Mouse (Mus musculus) neural tube, embryonic 12.5 days (tissue): Measurements from ENCODE around the gene Prdx6. TPM values are rescaled to one million over a fixed set of nuclear protein-coding genes. Genes with fewer than 3 reads are reported as not detected.

ENCODE experiments used
- ATAC-seq: fragments of 200-750 bp; cut with Nextera tagmentation; 2 replicates; pipeline ENCODE4 v1.8.0; 2017; ENCODE audit warnings: low read depth, mild to moderate bottlenecking, moderate TSS enrichment, moderate library complexity; ENCODE audit not compliant: low FRiP score
- H3K27ac ChIP-seq: fragments of 300-500 bp; sonication (generic); 2 replicates; pipeline ENCODE4 v1.5.1; 2016
- H3K27me3 ChIP-seq: fragments of 300-500 bp; sonication (generic); replicated peaks from 2 replicates; pipeline ENCODE4 v1.6.1; 2016; ENCODE audit warnings: mild to moderate bottlenecking
- H3K36me3 ChIP-seq: fragments of 300-500 bp; sonication (generic); 2 replicates; pipeline ENCODE4 v1.6.1; 2016; ENCODE audit warnings: mild to moderate bottlenecking
- H3K4me1 ChIP-seq: fragments of 300-500 bp; sonication (generic); 2 replicates; pipeline ENCODE4 v1.6.1; 2016
- H3K4me2 ChIP-seq: fragments of 300-500 bp; sonication (generic); replicated peaks from 2 replicates; pipeline ENCODE4 v1.6.1; 2016; ENCODE audit warnings: mild to moderate bottlenecking
- H3K4me3 ChIP-seq: fragments of 300-500 bp; sonication (generic); 2 replicates; pipeline ENCODE4 v1.5.1; 2016
- H3K9ac ChIP-seq: fragments of 300-500 bp; sonication (generic); 2 replicates; pipeline ENCODE4 v1.6.1; 2016; ENCODE audit warnings: mild to moderate bottlenecking
- H3K9me3 ChIP-seq: fragments of 300-500 bp; sonication (generic); 2 replicates; pipeline ENCODE4 v1.6.1; 2016; ENCODE audit warnings: mild to moderate bottlenecking
- WGBS: fragments of 180-500 bp; shearing (Covaris S2); methylation state at CpG from one replicate; pipeline ENCODE4 v1.1.7; 2016; 5-methylcytosine and 5-hydroxymethylcytosine counted together
- polyA plus RNA-seq: library from polyadenylated mRNA; unstranded; fragments of >200 nt; fragmentation: Nextera tagmentation; extraction: Ambion mirVana; gene quantifications from 2 replicates; pipeline ENCODE4 v1.2.1, GENCODE M21; 2016

Prdx6 gene
- polyA plus RNA-seq, 1 experiment from 2014 or later = 301 TPM

DNA sequence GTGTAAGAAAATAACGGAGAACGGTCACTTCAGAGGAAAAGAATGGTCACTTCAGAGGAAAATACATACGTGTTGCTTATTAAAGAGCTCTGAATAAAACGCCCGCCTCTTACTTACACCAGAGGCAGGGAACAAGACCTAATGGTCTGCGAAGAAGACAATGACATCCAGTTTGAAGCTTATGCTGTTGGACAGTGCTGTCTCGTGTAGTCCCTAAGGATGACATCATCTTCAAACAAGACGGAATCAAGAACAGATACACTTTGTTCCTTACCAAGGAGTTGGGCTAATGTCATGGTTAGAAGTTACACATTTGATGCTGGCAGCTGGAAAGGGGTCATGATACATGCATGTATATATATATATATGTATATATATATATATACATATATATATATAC lies 12.6 kb upstream of the Prdx6 start:
- Histone ChIP-seq H3K27ac (no peak overlapping the region), H3K27me3 (no peaks in the 10 kb centered on the region), H3K4me3 (no peak overlapping the region), H3K4me2 (no peak overlapping the region), H3K4me1 (no peaks in the 10 kb centered on the region), H3K36me3 (no peaks in the 10 kb centered on the region), H3K9ac (no peak overlapping the region), H3K9me3 (no peaks in the 10 kb centered on the region)
- ATAC-seq = no peak
- WGBS = 91% methylated on average over 8 of the region's 8 CpGs

DNA sequence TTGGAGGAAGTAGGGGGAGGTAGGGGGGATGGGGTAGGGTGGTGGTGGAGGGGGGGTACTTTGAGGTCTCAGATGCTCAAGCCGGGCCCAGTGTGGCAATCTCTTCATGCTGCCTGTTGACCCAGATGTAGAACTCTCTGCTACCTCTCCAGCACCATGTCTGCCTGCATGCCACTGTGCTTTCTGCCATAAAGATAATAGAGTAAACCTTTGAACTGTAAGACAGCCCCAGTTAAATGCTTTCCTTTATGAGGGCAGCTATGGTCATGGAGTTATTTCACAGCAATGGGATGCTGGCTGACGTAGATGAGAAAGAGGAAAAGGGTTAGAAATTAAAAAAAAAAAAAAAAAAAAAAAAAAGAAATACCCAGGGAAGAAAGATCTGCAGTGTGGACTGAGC lies 11.5 kb upstream of the Prdx6 start:
- Histone ChIP-seq H3K27ac (no peak overlapping the region), H3K4me2 (no peak overlapping the region), H3K4me3 (no peak overlapping the region), H3K9me3 (no peaks in the 10 kb centered on the region), H3K4me1 (no peaks in the 10 kb centered on the region), H3K9ac (no peak overlapping the region), H3K36me3 (no peaks in the 10 kb centered on the region), H3K27me3 (no peaks in the 10 kb centered on the region)
- 88% methylated on average over 2 of the region's 2 CpGs for WGBS
- no peak for ATAC-seq

DNA sequence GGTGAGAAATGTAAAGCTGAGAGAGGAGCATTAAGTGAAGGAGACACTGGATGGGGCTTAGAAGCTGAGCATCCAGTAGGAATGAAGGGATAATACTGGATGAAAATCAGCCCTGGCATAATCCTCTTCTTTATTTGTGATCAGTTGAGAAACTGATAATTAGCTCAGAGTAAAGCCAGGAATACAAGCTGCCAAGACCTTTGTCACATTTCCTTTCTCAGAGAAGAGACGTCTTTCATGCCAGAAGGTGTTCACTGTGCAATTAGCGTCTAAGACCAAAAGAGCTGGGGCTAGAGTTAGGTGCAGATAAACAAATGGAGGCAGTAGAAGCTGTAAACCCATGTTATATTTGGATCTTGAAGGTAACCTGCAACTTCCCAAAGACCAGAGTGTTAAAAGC lies 9.7 kb upstream of the Prdx6 start:
- H3K36me3 ChIP-seq = no peaks in the 10 kb centered on the region
- H3K27ac ChIP-seq = no peak overlapping the region
- H3K27me3 ChIP-seq = no peaks in the 10 kb centered on the region
- no peak overlapping the region for H3K4me2 ChIP-seq
- H3K9me3 ChIP-seq = no peaks in the 10 kb centered on the region
- H3K4me3 ChIP-seq = no peak overlapping the region
- 72% methylated on average over 2 of the region's 2 CpGs for WGBS
- H3K9ac ChIP-seq = no peak overlapping the region
- no peak for ATAC-seq
- H3K4me1 ChIP-seq = no peaks in the 10 kb centered on the region

DNA sequence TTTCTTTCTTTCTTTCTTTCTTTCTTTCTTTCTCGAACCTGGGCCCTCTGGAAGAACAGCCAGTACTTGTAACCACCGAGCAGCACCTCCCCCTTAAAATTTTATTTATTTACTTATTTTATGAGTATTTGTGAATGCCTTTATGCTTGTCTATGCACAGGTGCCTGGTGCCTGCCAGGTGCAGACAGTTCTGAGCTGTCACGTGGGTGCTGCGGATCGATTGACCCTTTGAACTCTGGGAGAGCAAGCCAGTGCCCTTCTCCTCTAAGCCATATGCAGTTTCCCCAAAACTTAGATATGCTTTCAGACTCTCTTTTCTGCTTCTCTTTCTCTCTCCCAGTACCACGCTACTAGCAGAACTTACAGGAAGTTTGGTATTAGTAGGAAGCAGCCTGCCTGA lies 8.1 kb upstream of the Prdx6 start:
- Histone ChIP-seq H3K4me2 (no peak overlapping the region), H3K9ac (no peak overlapping the region), H3K9me3 (no peaks in the 10 kb centered on the region), H3K36me3 (no peaks in the 10 kb centered on the region), H3K4me1 (no peaks in the 10 kb centered on the region), H3K27ac (no peak overlapping the region), H3K27me3 (no peaks in the 10 kb centered on the region), H3K4me3 (no peak overlapping the region)
- no peak for ATAC-seq
- 88% methylated on average over 6 of the region's 6 CpGs for WGBS

DNA sequence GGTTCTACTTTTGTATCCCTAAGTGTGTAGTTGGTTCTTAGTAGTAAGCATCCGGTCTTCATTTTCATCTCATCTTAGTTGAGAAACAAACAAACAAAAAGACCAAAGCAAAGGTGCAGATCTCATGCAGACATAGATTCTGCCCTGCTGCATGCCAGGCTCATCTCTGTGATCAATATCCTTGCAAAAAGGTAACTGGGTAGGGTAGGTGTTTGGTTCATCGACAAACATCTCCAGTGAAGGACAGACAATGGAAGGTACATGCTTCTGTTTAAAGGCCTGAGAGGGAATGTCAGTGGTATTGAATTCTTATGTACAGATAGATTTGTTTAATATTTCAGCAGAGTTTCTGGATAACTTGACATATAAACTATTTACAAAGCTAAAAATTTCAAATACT lies 7.3 kb upstream of the Prdx6 start:
- no peaks in the 10 kb centered on the region for H3K4me1 ChIP-seq
- no peaks in the 10 kb centered on the region for H3K36me3 ChIP-seq
- H3K4me3 ChIP-seq = no peak overlapping the region
- 92% methylated on average over 2 of the region's 2 CpGs for WGBS
- no peak overlapping the region for H3K9ac ChIP-seq
- no peak overlapping the region for H3K4me2 ChIP-seq
- H3K27me3 ChIP-seq = no peaks in the 10 kb centered on the region
- no peak for ATAC-seq
- H3K9me3 ChIP-seq = no peaks in the 10 kb centered on the region
- H3K27ac ChIP-seq = no peak overlapping the region

DNA sequence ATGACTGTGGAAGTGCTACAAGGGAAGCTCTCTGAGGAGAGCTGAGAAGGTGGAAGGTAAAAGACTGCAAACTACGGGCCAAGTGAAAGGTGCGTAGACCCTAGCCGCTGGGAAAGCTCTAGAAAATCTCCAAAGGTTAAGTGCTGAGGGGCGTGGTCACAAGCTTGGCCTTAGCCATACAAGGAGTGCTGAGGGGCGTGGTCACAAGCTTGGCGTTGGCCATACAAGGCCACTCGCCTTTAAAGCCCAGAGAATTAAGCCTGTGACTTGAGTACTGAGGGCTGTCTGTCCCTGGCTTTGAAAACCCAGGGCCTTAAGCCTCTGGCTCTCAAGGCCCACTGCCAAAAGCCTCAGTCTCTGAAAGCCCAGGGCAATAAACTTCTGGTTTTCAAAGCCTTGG lies 5.9 kb upstream of the Prdx6 start:
- Histone ChIP-seq H3K36me3 (no peaks in the 10 kb centered on the region), H3K4me3 (no peak overlapping the region), H3K9ac (no peak overlapping the region), H3K4me2 (no peak overlapping the region), H3K27ac (no peak overlapping the region), H3K9me3 (no peaks in the 10 kb centered on the region), H3K27me3 (no peaks in the 10 kb centered on the region), H3K4me1 (no peaks in the 10 kb centered on the region)
- ATAC-seq = no peak
- WGBS = 79% methylated on average over 7 of the region's 7 CpGs

DNA sequence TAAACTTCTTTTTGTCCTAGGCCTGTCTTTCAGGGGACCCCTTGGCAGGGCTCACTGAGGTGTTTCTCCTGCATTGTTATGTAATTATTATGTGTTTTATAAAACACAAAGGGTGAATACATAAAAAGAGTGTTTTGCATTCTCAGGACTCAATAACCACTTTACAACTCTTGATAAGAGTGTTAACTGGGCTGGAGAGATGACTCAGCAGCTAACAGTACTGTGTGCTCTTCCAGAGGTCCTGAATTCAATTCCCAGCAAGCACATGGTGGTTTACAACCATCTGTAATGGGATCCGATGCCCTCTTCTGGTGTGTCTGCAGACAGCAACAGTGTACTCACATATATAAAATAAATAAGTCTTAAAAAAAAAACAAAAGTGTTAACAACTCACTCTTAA lies 3.3 kb upstream of the Prdx6 start:
- no peak overlapping the region for H3K27ac ChIP-seq
- no peak overlapping the region for H3K4me3 ChIP-seq
- no peaks in the 10 kb centered on the region for H3K36me3 ChIP-seq
- no peak for ATAC-seq
- no peaks in the 10 kb centered on the region for H3K27me3 ChIP-seq
- no peaks in the 10 kb centered on the region for H3K9me3 ChIP-seq
- 82% methylated on average over 1 of the region's 1 CpGs for WGBS
- H3K9ac ChIP-seq = no peak overlapping the region
- no peak overlapping the region for H3K4me2 ChIP-seq
- peaks cover 10% of the 10 kb centered on the region for H3K4me1 ChIP-seq

DNA sequence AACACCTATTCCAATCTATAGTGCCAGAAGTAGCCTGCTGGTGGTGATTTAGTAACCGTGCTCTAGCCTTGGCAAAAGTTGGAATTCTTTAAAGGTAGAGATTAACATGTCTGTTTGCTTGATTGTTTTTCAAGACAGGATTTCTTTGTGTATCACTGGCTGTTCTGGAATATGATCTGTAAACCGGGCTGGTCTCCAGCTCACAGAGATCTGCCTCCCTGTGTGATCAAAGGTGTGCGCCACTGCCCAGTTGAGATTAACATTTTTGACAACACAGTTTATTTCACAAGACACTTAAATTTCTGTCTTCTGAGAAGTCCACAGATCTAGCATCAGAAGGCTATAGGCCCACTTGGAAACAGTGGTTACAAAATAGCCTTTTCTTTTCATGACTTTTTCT lies 1.9 kb upstream of the Prdx6 start:
- Histone ChIP-seq H3K36me3 (no peaks in the 10 kb centered on the region), H3K9ac (no peak overlapping the region), H3K9me3 (no peaks in the 10 kb centered on the region), H3K4me2 (no peak overlapping the region), H3K27me3 (no peaks in the 10 kb centered on the region), H3K27ac (no peak overlapping the region), H3K4me3 (no peak overlapping the region), H3K4me1 (peaks cover 24% of the 10 kb centered on the region)
- 86% methylated on average over 3 of the region's 3 CpGs for WGBS
- no peak for ATAC-seq

DNA sequence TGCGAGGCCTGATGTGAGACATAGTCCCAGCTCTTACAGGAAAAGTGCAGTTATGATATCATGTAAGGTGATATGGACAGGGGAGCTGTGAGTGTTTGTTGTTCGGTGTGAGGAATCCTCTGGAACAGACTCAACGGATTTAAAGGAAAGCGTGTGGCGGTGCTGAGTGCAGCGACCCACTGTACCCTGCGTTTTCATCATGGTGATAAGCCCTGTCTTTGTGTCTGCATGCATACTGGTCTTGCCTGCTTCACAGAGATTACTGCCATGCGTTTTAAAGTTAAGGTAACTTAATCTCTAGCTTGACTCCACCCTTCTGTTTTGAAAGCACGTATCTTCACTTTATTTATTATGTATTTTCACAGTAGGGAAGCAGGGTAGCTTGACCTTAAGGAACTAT lies 1.3 kb upstream of the Prdx6 start:
- H3K9me3 ChIP-seq = no peaks in the 10 kb centered on the region
- H3K9ac ChIP-seq = no peak overlapping the region
- peaks cover 24% of the 10 kb centered on the region for H3K4me1 ChIP-seq
- WGBS = 81% methylated on average over 9 of the region's 9 CpGs
- no peaks in the 10 kb centered on the region for H3K27me3 ChIP-seq
- H3K4me3 ChIP-seq = no peak overlapping the region
- H3K4me2 ChIP-seq = no peak overlapping the region
- ATAC-seq = no peak
- no peak overlapping the region for H3K27ac ChIP-seq
- no peaks in the 10 kb centered on the region for H3K36me3 ChIP-seq

DNA sequence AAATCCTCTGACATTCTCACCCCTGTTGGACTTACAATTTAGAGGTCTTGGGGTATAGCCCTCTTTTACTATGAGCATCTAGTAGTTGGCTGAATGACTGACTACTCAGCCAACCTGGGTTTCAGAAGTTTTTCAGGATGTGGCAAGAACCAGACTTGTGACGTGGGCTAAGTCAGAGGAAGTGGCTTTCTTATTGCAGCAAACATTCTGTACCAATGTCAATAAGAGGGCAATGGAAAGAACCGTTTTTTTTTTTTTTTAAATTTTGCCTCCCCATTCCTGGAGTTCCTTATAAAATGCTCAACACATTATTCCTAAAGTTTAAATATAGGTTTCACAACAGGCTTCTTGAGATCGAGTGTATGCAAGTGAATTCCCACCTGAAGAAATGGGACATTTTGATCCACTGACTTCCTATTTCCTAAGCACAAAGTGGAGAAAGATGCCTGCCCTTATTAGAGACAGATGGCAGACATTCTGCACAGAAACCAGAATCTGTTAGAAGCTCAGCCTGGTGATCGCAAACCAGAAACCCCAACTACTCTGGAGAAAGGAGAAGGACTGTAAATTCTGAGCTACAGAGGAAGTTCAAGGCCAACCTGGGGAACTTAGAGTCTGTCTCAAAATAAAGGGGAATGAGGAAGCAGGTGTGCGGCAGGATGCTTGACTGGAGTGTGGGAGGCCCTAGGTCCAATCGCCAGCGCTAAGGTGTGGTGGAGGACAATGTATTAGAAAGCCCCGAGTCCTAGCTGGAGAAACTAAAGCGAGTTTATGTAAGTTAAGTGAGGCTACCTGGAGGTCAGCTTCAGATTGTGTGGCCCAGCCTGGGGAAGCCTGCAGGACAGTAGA lies 622 bp upstream of the Prdx6 start:
- H3K9me3 ChIP-seq = no peaks in the 10 kb centered on the region
- H3K4me2 ChIP-seq = peak overlapping the region; percentile 76
- H3K27me3 ChIP-seq = no peaks in the 10 kb centered on the region
- ATAC-seq = no peak
- no peak overlapping the region for H3K9ac ChIP-seq
- peaks cover 2% of the 10 kb centered on the region; the same call in 1 of the 2 replicates for H3K36me3 ChIP-seq
- peak overlapping the region; percentile 82 for H3K4me3 ChIP-seq
- 76% methylated on average over 9 of the region's 9 CpGs for WGBS
- no peak overlapping the region for H3K27ac ChIP-seq
- peaks cover 24% of the 10 kb centered on the region for H3K4me1 ChIP-seq

DNA sequence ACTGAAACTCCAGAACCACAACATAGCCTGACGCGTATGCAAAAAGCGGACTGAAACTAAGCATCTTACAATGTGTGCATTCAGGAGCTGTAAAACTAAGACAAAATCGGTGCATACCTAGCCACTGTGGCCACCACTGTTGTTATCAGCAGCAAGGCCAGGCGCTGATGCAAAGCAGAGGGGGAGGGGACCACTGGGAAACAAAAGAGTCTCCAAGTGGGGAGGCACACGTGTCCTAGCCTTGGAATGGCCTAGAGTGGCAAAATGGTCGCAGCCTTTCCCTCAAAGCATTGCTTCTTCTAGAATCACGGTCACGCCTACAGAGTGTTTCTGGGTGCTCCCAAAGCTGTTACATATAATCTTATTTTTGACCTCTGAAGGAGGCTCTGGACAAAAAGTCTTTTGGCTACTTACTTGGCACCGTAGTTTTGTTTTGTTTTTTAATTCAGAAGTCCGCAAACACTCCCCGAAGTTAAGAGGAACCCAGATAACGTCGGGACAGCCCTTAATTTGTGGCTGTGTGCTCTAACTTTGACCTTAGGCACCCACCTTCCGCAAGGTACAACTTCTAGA lies 902 bp downstream of the Prdx6 start:
- H3K27ac ChIP-seq = no peak overlapping the region

DNA sequence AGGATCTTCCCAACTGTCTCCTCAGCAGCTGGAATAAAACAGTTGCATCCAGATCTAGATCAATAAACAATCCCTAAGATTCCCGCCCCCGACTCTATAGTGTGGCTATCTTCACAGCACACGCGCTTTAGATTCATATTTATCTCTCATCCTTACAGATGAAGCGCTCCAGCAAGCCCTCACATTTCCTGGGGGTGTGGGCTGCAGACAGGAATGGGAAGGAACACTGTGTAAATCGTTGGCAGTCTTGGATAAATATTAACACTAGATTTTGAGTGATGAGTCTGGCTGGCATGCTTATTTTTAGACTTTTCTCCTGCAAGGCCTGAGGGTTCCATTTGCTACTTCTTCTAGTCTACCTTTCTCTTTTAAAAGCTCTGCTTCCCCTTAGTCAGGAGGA lies 1.6 kb downstream of the Prdx6 start:
- no peaks in the 10 kb centered on the region for H3K27me3 ChIP-seq
- H3K9me3 ChIP-seq = no peaks in the 10 kb centered on the region
- peaks cover 24% of the 10 kb centered on the region for H3K4me1 ChIP-seq
- H3K4me3 ChIP-seq = peak overlapping the region; percentile 82
- H3K9ac ChIP-seq = peak overlapping the region; percentile 90
- ATAC-seq = no peak
- H3K4me2 ChIP-seq = peak overlapping the region; percentile 76
- H3K36me3 ChIP-seq = peaks cover 10% of the 10 kb centered on the region; the same call in 1 of the 2 replicates
- H3K27ac ChIP-seq = no peak overlapping the region
- WGBS = 58% methylated on average over 6 of the region's 6 CpGs

More for the DNA sequence above, 902 bp downstream of the Prdx6 start:
- Histone ChIP-seq H3K4me1 (peaks cover 24% of the 10 kb centered on the region), H3K9me3 (no peaks in the 10 kb centered on the region), H3K9ac (peak overlapping the region; percentile 90), H3K36me3 (peaks cover 10% of the 10 kb centered on the region; the same call in 1 of the 2 replicates), H3K4me2 (peak overlapping the region; percentile 76), H3K4me3 (peak overlapping the region; percentile 82), H3K27me3 (no peaks in the 10 kb centered on the region)
- ATAC-seq = peak; percentile 82
- 3% methylated on average over 15 of the region's 15 CpGs for WGBS

DNA sequence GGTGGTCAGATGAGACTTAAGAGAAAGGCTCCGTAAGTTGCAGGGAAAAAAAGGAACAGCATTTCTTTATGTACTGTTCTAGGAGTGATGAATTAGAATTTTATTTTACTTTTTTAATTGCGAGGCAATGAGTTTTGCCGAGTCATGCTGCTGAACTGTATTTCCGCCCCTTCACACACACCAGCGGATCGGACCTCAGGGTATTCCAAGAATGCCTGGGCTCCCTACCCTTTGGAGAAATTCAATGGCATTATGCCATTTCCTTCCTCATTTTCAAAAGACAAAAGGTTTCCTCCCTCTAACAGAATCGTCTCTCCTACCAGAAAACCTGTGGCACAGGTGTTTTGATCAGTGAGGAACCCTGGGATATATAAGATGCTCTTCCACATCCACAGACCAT lies 2.3 kb downstream of the Prdx6 start:
- ATAC-seq = no peak
- peaks cover 24% of the 10 kb centered on the region for H3K4me1 ChIP-seq
- H3K9me3 ChIP-seq = no peaks in the 10 kb centered on the region
- no peaks in the 10 kb centered on the region for H3K27me3 ChIP-seq
- 79% methylated on average over 7 of the region's 7 CpGs for WGBS
- no peak overlapping the region for H3K27ac ChIP-seq
- H3K36me3 ChIP-seq = peaks cover 17% of the 10 kb centered on the region
- H3K4me3 ChIP-seq = no peak overlapping the region
- peak overlapping the region; percentile 76 for H3K4me2 ChIP-seq
- H3K9ac ChIP-seq = no peak overlapping the region
